Mouse (Mus musculus) ES-E14 (cell line): ENCODE measurements around the gene Prkcb.

ENCODE experiments used
- MAFK ChIP-seq: IDR thresholded peaks from 2 replicates; pipeline ENCODE4 v1.6.1; 2014; ENCODE audit warnings: mild to moderate bottlenecking, low read depth, low read length, inconsistent platforms; ENCODE audit not compliant: insufficient read depth
- ZC3H11A ChIP-seq: IDR thresholded peaks from 2 replicates; pipeline ENCODE4 v1.6.1; 2012; ENCODE audit warnings: low read depth, mild to moderate bottlenecking, inconsistent platforms, low read length, borderline replicate concordance

GRCm38 (mm10) chr7:122272334-122272733 is 16.2 kb upstream of the Prkcb start:
- no peak for TF ChIP-seq MAFK
- TF ChIP-seq ZC3H11A = no peak
